Mouse (Mus musculus): Measurements from ENCODE around the gene Cxcl5.
A peak's percentile ranks its signal among the peaks of the same experiment; 100 is the strongest.

The Cxcl5 gene

DNA sequence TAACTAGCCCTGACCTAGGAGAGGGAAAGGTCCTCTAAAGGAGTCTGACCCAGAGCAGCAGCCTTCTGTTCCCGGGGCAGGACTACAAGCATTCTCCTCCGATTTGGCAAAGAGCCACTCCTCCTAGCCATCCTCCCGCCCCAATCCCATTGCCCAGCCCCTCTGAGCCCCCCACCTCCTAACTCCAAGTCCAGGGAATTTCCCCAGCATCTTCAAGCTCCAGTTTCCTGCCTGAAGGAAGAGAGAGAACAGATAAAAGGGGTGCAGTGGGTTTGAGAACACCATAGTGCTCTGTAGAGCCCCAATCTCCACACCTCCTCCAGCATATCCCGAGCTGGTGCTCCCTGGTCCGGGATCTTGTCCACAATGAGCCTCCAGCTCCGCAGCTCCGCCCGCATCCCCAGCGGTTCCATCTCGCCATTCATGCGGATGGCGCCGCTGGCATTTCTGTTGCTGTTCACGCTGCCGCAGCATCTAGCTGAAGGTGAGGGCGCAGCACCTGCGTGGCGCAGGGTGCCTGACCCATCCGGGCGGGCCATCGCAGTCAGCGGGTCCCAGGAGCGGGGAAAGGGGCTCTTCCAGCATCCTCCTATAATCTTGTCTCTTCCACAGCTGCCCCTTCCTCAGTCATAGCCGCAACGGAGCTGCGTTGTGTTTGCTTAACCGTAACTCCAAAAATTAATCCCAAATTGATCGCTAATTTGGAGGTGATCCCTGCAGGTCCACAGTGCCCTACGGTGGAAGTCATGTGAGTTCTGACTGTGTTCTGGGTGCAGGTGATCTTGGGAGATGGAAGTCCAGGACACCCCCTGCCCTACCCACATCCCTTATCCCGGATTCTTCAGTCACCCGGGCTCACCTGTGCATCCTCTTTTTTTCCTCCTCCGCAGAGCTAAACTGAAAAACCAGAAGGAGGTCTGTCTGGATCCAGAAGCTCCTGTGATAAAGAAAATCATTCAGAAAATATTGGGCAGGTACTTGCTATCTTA is at the start of gene Cxcl5:
Gene Cxcl5, plus strand, starts transcription at position 284 of the 989 bp plus-strand sequence.
- no peak for DNase-seq (ENCODE audit: low read depth in 1 of 2, low spot score in 2 of 2)

GRCm38 (mm10) chr5:90711409-90711808 is 47.8 kb upstream of the Cxcl5 start:
- no peak for DNase-seq (ENCODE audit: low read depth in 1 of 2, low spot score in 2 of 2)

DNA sequence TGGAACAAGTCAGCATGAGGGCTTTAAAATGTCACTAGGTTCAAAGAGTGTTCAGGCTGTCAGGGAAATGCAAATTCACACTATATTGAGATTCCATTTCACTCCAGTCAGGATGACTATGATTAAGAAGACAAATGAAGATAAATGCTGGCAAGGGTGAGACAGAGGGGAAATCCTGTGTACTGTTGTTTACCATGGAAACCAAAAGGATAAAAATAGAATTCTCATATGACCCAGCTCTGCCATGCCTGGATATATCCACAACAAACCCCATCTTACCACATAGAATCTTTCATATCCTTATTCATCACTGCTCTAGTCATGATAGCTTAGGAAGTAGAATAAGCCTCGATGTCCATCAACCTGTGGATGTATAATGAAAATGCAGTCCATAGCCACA is 41.2 kb upstream of the Cxcl5 start:
- no peak for DNase-seq (ENCODE audit: low read depth in 1 of 2, low spot score in 2 of 2)

DNA sequence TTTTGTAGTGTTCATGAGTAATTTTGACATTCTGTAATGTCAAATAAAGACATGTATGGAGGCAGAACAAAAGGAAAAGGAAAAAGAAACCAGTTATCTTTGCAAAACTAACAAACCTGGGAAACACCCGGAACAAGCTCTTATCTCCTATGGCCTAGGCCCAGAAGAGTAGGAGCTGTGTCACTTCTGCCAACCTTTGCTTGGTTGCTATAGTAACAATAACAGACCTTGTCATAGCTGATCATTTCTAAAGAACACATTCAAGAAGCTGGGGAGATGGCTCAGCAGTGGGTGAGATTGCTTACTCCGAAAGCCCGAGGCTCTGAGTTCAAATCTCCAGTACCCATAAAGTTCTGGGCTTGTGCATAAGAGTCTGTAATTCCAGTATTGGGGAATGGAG is 36.5 kb upstream of the Cxcl5 start:
- no peak for DNase-seq (ENCODE audit: low read depth in 1 of 2, low spot score in 2 of 2)

GRCm38 (mm10) chr5:90728254-90728653 is 30.9 kb upstream of the Cxcl5 start:
- DNase-seq (ENCODE audit: low read depth in 1 of 2, low spot score in 2 of 2), result no peak

DNA sequence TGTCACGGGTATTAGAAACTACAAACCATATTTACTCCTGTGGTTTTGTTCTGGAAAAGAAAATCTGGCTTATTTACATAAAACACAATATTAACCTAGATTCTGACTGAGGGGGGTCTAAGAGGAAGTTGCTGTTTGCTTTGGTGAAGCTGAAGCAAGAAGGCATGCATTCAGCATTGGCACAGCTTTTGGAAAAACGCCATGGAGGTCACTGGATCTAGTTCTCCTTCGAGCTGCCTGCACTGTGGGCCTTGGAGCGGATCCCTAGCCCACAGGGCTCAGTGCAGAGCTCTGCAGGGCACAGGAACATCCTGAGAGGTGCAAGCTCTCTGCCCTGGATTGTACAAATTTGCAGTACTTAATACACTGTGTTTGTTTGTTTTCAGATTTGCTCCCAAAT is 27.7 kb upstream of the Cxcl5 start:
- DNase-seq (ENCODE audit: low read depth in 1 of 2, low spot score in 2 of 2), result no peak

- peak; percentile 46 to 57 for DNase-seq (ENCODE audit: low read depth in 1 of 2, low spot score in 2 of 2)
Measured at GRCm38 (mm10) chr5:90742029-90742428, 17.1 kb upstream of the Cxcl5 start.

DNA sequence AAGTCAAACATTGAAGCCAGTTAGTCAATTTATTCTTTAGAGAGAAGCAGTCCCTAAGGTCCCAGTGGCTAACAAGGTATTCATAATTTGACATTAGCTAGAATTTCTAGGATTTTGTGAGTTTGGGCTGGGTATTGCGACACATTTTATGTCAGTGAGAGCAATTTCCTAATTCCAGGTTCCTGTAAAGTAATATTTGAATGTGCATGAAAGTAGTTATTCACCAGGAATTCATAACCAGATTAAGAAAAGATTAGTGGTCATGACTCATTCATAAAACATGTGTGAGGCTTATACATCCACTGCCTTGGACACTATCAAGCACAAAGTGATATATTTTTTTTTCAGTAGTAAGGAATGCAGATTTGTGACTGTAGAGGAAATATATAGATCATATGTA is 5.2 kb upstream of the Cxcl5 start:
- no peak for DNase-seq (ENCODE audit: low read depth in 1 of 2, low spot score in 2 of 2)

DNA sequence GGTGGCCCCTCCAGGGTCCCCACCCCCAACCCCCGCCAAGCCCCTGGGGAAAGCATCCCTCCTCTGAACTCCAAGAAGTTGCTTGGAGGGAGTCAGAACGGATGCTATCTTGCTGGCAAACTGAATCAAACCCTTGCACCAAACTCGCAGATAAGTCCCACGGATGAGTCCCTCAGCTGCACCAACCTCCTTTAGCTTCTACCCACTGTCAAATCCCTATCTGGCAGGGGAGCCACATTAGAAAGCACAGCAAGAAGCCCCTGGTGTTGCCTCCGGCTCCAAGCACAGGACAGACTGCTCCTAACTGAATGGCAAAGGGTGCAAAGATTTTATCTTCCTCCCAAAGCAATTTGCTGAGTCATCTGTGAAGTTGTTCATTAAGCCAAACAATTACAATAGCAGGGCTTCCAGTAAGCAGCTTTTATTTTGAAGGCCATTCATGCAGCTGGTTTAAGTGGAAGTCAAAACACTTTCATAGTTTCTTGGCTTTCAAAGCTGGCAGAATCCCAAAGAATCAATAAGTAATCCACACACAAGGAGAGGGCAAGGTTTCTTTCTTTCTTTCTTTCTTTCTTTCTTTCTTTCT is 1.0 kb upstream of the Cxcl5 start:
- DNase-seq (ENCODE audit: low read depth in 1 of 2, low spot score in 2 of 2), result no peak

GRCm38 (mm10) chr5:90760303-90760702 is 1.1 kb downstream of the Cxcl5 start:
- no peak for DNase-seq (ENCODE audit: low read depth in 1 of 2, low spot score in 2 of 2)

- no peak for DNase-seq (ENCODE audit: low read depth in 1 of 2, low spot score in 2 of 2)
Measured at GRCm38 (mm10) chr5:90760844-90761243, 1.7 kb downstream of the Cxcl5 start.

- no peak for DNase-seq (ENCODE audit: low read depth in 1 of 2, low spot score in 2 of 2)
Measured at GRCm38 (mm10) chr5:90761834-90762233, 2.7 kb downstream of the Cxcl5 start.

DNA sequence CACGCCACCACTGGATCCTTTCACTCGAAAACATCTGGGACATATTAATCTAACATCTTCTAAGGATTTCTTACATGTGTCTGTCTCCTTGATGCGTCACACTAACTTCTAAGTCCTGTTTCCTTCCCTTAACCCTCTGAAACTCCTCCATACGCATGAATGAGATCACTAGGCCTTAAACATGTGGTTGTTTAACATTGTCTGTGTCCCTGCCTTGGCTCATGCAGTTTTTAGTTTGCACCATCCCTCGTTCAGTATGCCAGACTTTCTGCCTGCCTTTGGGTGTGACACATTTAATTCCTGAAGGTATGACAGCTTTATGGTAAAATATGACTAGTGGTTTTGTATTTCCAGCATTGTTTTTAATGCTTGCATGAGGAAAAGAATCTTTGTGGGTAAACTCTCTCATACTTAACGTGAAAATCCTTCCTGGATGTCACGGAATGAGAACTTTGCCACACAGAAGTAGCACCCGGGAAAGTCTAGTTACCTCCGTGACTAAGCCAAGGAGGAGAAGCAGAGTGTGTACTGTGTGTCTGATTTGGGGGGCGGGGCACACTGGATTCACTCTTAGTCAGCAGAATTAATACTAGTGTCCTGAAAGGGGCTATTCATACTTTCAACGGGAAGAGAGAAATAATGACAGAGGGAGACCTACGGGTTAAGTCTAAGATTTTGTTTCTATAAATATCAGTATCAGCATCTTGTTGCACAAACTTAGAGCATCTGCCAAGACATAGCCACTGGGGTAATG is 4.9 kb downstream of the Cxcl5 start:
- DNase-seq (ENCODE audit: low read depth in 1 of 2, low spot score in 2 of 2), result no peak

GRCm38 (mm10) chr5:90765821-90766606 is 6.9 kb downstream of the Cxcl5 start:
- DNase-seq (ENCODE audit: low read depth in 1 of 2, low spot score in 2 of 2), result no peak

GRCm38 (mm10) chr5:90768218-90768617 is 9.1 kb downstream of the Cxcl5 start, which contains the start of gene Ppbp:
Gene Ppbp, plus strand, starts transcription at chr5:90768518.
- no peak for DNase-seq (ENCODE audit: low read depth in 1 of 2, low spot score in 2 of 2)

DNA sequence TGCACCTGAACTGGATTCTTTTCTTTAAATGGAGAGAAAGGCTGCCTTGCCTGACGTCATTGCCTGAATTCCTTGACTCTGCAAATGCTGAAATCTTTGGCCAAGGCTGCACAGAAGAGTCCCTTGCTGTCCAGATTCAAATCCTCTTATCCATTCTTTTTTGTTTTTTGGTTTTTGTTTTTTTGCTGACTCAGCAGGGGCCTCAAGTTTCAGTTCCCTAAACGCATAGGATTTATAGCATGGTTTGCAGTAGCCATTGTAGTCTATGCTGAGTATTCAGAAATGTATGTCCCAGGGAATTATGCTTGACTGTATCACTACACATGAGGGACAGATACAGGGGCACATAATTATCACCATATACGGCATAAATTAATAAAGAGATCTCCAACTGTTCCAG is 12.2 kb downstream of the Cxcl5 start:
- DNase-seq (ENCODE audit: low read depth in 1 of 2, low spot score in 2 of 2), result peak in 1 of 2 experiments; percentile 13

DNA sequence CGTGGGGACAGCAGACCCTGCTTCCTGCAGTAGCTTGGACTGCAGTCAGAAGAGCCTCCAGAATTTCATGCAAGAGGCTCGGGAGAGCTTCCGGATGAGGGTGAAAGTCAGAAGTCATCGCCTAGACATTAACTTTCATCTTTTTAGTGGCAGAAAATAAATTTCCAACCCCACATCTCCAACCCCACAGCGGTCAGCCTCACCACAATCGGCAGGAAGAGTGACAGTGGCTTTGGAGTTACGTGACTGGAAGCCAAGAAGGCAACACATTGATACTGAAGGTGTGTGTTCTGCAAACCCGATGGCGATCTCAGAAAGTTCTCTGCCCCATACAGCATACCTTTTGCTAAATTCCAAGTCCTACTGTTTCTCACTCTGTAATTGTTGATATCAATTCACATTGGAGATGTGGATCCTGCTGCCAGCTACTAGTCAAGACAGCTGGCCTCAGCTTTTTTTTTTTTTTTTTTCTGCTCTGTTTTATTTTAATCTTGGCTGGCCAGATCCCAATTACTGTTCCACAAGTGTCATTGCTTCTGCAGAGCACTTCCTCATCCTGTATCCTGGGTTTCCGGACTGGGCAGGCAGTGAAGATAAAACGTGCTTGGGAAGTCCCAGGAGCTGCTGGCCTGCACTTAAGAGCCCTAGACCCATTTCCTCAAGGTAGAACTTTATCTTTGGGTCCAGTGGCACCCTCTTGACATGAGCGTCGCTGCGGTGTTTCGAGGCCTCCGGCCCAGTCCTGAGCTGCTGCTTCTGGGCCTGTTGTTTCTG is 12.9 kb downstream of the Cxcl5 start, which contains the start of gene Pf4:
Gene Pf4, plus strand, starts transcription at position 556 of the 774 bp plus-strand sequence.
- no peak for DNase-seq (ENCODE audit: low read depth in 1 of 2, low spot score in 2 of 2)

DNA sequence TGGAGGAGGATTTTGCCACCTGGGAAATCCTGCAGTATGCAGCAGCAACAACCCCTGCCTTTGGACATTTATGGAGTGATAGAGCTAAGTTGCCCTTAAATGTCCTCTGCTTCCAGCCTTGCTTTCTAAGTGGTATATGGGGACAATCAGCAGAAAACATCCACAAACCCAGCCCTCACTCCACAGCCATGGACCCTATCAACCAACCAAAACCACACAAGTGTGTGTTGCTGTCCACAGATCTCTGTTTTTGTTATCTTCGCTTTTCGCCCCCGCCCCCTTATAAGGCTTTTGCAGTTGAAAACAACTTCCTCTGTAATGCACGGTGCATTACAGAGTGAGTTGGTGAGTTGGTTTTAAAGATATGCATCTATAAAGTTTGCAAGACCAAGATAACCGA is 16.4 kb downstream of the Cxcl5 start:
- DNase-seq (ENCODE audit: low read depth in 1 of 2, low spot score in 2 of 2), result no peak

DNA sequence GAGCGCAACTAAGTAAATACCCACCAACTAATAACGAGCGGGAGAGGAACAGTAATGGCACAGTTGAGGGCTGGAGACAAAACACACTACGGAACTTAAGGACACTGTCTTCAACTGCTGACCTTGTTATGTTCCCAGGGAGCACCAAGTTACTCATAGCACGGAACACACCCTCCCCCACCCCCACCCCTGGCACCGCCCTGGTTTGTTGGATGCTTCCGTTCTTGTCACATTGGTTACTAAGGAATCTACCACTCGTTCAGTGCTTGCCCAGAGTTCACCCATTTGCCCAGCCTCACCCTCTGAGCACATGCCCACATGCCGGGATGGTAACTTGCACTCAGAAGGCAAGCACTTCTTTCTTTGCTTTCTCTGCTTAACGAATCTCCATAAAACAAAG is 18.5 kb downstream of the Cxcl5 start:
- no peak for DNase-seq (ENCODE audit: low read depth in 1 of 2, low spot score in 2 of 2)

DNA sequence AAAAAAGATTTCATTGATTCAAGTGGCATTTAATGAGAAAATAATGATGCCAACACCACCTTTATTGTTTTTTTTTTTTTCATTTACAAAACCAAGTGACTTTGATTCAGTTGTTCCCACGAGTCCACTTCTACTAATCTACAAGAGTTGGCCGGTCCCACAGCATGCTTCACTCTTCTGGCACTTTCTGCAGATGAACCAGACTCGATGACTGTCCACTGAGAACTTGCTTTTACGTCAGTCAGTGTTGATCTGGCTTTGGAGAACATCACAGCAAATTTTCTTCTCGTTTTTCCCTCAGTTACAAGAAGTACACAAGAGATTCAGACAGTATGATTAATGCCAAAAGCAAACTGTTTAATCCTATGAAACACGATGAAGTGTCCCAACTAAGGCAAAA is 19.7 kb downstream of the Cxcl5 start:
- no peak for DNase-seq (ENCODE audit: low read depth in 1 of 2, low spot score in 2 of 2)

Measured in monocyte, adult 2 months (primary cell).